Mouse (Mus musculus) CH12.LX (cell line): ENCODE results near the gene Baz2b. TPM values are rescaled to one million over a fixed set of nuclear protein-coding genes. Genes with fewer than 3 reads are reported as not detected.

Source experiments
- DNase-seq: peaks from one replicate; pipeline ENCODE4 v3.0.0-alpha.2; 2013; ENCODE audit errors: extremely low read depth
- H3K27ac ChIP-seq: 2 replicates; pipeline ENCODE4 v1.5.1; 2012; ENCODE audit warnings: low read depth, mild to moderate bottlenecking, control low read depth, moderate library complexity; ENCODE audit not compliant: insufficient read depth
- H3K27me3 ChIP-seq: replicated peaks from 2 replicates; pipeline ENCODE3; 2012; ENCODE audit warnings: inconsistent platforms
- H3K36me3 ChIP-seq, 2 experiments: replicated peaks in 1 of 2; 2 replicates each; pipeline versions ENCODE3 to v1.6.1; 2012; ENCODE audit warnings: inconsistent platforms in 1 of 2, low read length in 1 of 2, mild to moderate bottlenecking in 1 of 2, mixed read lengths in 1 of 2, moderate library complexity in 1 of 2; ENCODE audit not compliant: control insufficient read depth in 1 of 2, insufficient read depth in 1 of 2
- H3K4me1 ChIP-seq, 2 experiments: 2 replicates each; pipeline ENCODE4 v1.6.1; 2012; ENCODE audit warnings: inconsistent platforms in 1 of 2, moderate library complexity in 1 of 2; ENCODE audit not compliant: insufficient read depth in 2 of 2, control insufficient read depth in 1 of 2
- H3K4me2 ChIP-seq: 2 replicates; pipeline ENCODE4 v1.6.1; 2012; ENCODE audit warnings: low read depth, mild to moderate bottlenecking, control low read depth; ENCODE audit not compliant: poor library complexity, insufficient read depth, severe bottlenecking
- H3K4me3 ChIP-seq, 3 experiments: fragments of 150-350 bp in 1 of 3; sonication (generic) in 1 of 3; replicated peaks in 1 of 3; 2 replicates each; pipeline versions ENCODE3 to v1.5.1; 2011 to 2012; ENCODE audit warnings: low read depth in 2 of 3, low read length in 2 of 3, mild to moderate bottlenecking in 2 of 3, moderate library complexity in 2 of 3, control low read depth in 1 of 3, improper control_type of control experiment in 1 of 3, inconsistent platforms in 1 of 3, mixed read lengths in 1 of 3; ENCODE audit not compliant: poor library complexity in 1 of 3
- H3K79me2 ChIP-seq: replicated peaks from 2 replicates; pipeline ENCODE4 v1.6.1; 2012; ENCODE audit warnings: mild to moderate bottlenecking, moderate library complexity; ENCODE audit not compliant: control insufficient read depth, poor library complexity, insufficient read depth, severe bottlenecking; ENCODE audit errors: extremely low read depth
- H3K9ac ChIP-seq: 2 replicates; pipeline ENCODE4 v1.6.1; 2012; ENCODE audit warnings: low read depth, mild to moderate bottlenecking, control low read depth, moderate library complexity; ENCODE audit not compliant: insufficient read depth
- H3K9me3 ChIP-seq: replicated peaks from 2 replicates; pipeline ENCODE3; 2012; ENCODE audit warnings: low read length, inconsistent platforms, mixed read lengths
- BHLHE40 ChIP-seq: IDR thresholded peaks from 2 replicates; pipeline ENCODE4 v1.6.1; 2011; ENCODE audit warnings: mild to moderate bottlenecking, low read depth, low read length, improper control_type of control experiment
- CHD2 ChIP-seq: IDR thresholded peaks from 2 replicates; pipeline ENCODE4 v1.6.1; 2011; ENCODE audit warnings: low read length, improper control_type of control experiment
- CTCF ChIP-seq, 2 experiments: IDR thresholded peaks in 1 of 2; conservative IDR thresholded peaks in 1 of 2; 2 replicates each; pipeline ENCODE4 v1.5.1; 2011 to 2012; ENCODE audit warnings: low read depth in 2 of 2, low read length in 2 of 2, improper control_type of control experiment in 1 of 2, inconsistent platforms in 1 of 2, mild to moderate bottlenecking in 1 of 2, moderate library complexity in 1 of 2
- EP300 ChIP-seq: IDR thresholded peaks from 2 replicates; pipeline ENCODE4 v1.6.1; 2011; ENCODE audit warnings: low read length, improper control_type of control experiment
- HCFC1 ChIP-seq: IDR thresholded peaks from 2 replicates; pipeline ENCODE4 v1.6.1; 2012; ENCODE audit warnings: low read depth, mild to moderate bottlenecking, inconsistent platforms, low read length, improper control_type of control experiment
- JUND ChIP-seq: conservative IDR thresholded peaks from 2 replicates; pipeline ENCODE4 v1.6.1; 2011; ENCODE audit warnings: low read depth, low read length, improper control_type of control experiment
- MAX ChIP-seq: IDR thresholded peaks from 2 replicates; pipeline ENCODE4 v1.6.1; 2011; ENCODE audit warnings: low read length, improper control_type of control experiment
- MAZ ChIP-seq: IDR thresholded peaks from 2 replicates; pipeline ENCODE4 v1.6.1; 2012; ENCODE audit warnings: low read depth, mild to moderate bottlenecking, inconsistent platforms, low read length, improper control_type of control experiment, moderate library complexity
- MEF2A ChIP-seq: IDR thresholded peaks from 2 replicates; pipeline ENCODE4 v1.6.1; 2014; ENCODE audit warnings: low read depth, mild to moderate bottlenecking, inconsistent platforms, low read length, improper control_type of control experiment, borderline replicate concordance
- MXI1 ChIP-seq: IDR thresholded peaks from 2 replicates; pipeline ENCODE4 v1.6.1; 2011; ENCODE audit warnings: mild to moderate bottlenecking, low read depth, low read length, improper control_type of control experiment
- NELFE ChIP-seq: IDR thresholded peaks from 2 replicates; pipeline ENCODE4 v1.6.1; 2011; ENCODE audit warnings: low read depth, low read length, improper control_type of control experiment
- PAX5 ChIP-seq: IDR thresholded peaks from 2 replicates; pipeline ENCODE4 v1.6.1; 2012; ENCODE audit warnings: low read length, inconsistent platforms, mixed read lengths
- RCOR1 ChIP-seq: conservative IDR thresholded peaks from 2 replicates; pipeline ENCODE4 v1.6.1; 2012; ENCODE audit warnings: low read depth, mild to moderate bottlenecking, inconsistent platforms, low read length, improper control_type of control experiment
- SMC3 ChIP-seq: IDR thresholded peaks from 2 replicates; pipeline ENCODE4 v1.6.1; 2011; ENCODE audit warnings: low read depth, low read length, improper control_type of control experiment
- TBP ChIP-seq: conservative IDR thresholded peaks from 2 replicates; pipeline ENCODE4 v1.6.1; 2011; ENCODE audit warnings: low read depth, low read length, improper control_type of control experiment
- UBTF ChIP-seq: IDR thresholded peaks from 2 replicates; pipeline ENCODE4 v1.6.1; 2012; ENCODE audit warnings: low read depth, mild to moderate bottlenecking, inconsistent platforms, low read length, improper control_type of control experiment, moderate library complexity
- USF1 ChIP-seq: IDR thresholded peaks from 2 replicates; pipeline ENCODE4 v1.6.1; 2014; ENCODE audit warnings: low read depth, mild to moderate bottlenecking, inconsistent platforms, low read length, improper control_type of control experiment
- USF2 ChIP-seq: conservative IDR thresholded peaks from 2 replicates; pipeline ENCODE4 v1.6.1; 2011; ENCODE audit warnings: low read depth, low read length, improper control_type of control experiment
- ZKSCAN1 ChIP-seq: IDR thresholded peaks from 2 replicates; pipeline ENCODE4 v1.6.1; 2012; ENCODE audit warnings: low read depth, inconsistent platforms, low read length, improper control_type of control experiment, borderline replicate concordance
- ZMIZ1 ChIP-seq: IDR thresholded peaks from 2 replicates; pipeline ENCODE4 v1.6.1; 2012; ENCODE audit warnings: low read depth, mild to moderate bottlenecking, inconsistent platforms, low read length, improper control_type of control experiment
- dilution Hi-C: fragments of 300-500 bp; cut with MboI; formaldehyde crosslinking; loops from 2 replicates; pipeline ENCODE4 v1.14.3; 2020; ENCODE audit warnings: low sequenced_read_pairs; ENCODE audit not compliant: extremely low pct_unique_long_range_greater_than_20kb, extremely low pct_ligation_motif_present
- in situ Hi-C: fragments of 300-500 bp; cut with MboI; formaldehyde crosslinking; loops from 3 replicates; pipeline ENCODE4 v1.14.3; 2019; ENCODE audit warnings: low sequenced_read_pairs, low pct_ligation_motif_present, low pct_unique_long_range_greater_than_20kb, mixed read lengths
- polyA plus RNA-seq: library from polyadenylated mRNA; unstranded; fragments of >175 nt; gene quantifications from 2 replicates; pipeline ENCODE4 v1.2.1, GENCODE M21; 2012; ENCODE audit warnings: low read depth; ENCODE audit not compliant: insufficient read length
- total RNA-seq, 2 experiments: library from RNA; depleted of rRNA; stranded (reverse); fragments of 300-350 nt in 1 of 2; fragments of >200 nt in 1 of 2; gene quantifications; 2 replicates each; pipeline ENCODE4 v1.2.3; 2012 to 2014

Gene Baz2b
- total and polyA plus RNA-seq, 3 experiments, result 17.3 to 36.3 (median 31.9) TPM

GRCm38 (mm10) chr2:60132269-60133042 is 77.2 kb downstream of the Baz2b start:
- no peak for TF ChIP-seq HCFC1
- Histone ChIP-seq H3K9ac (no peak overlapping the region), H3K79me2 (no peaks in the 10 kb centered on the region), H3K9me3 (no peaks in the 10 kb centered on the region), H3K4me3 (no peak overlapping the region), H3K4me1 (peaks cover 5 to 10% of the 10 kb centered on the region in 2 experiments; a peak in 2 of 4 replicates), H3K36me3 (no peaks in the 10 kb centered on the region), H3K27ac (no peak overlapping the region), H3K27me3 (no peaks in the 10 kb centered on the region), H3K4me2 (no peak overlapping the region)
- DNase-seq, result no peak
- in situ Hi-C loops, result no loop called here
- dilution Hi-C loops, result no loop called here

GRCm38 (mm10) chr2:60128631-60129030 is 81.0 kb downstream of the Baz2b start:
- TF ChIP-seq TBP, result no peak
- TF ChIP-seq NELFE, result no peak
- TF ChIP-seq MEF2A, result no peak
- TF ChIP-seq MAX, result no peak
- no peak for TF ChIP-seq EP300
- TF ChIP-seq CHD2, result no peak
- no peak for TF ChIP-seq SMC3
- no peak for TF ChIP-seq MXI1
- TF ChIP-seq JUND, result no peak
- no peak for TF ChIP-seq USF1
- TF ChIP-seq USF2, result no peak
- no peak for TF ChIP-seq PAX5
- no peak for TF ChIP-seq ZKSCAN1
- no peak for TF ChIP-seq UBTF
- no peak for TF ChIP-seq MAZ
- no peak for TF ChIP-seq CTCF (conservative IDR thresholded peaks at IDR 0.05 in 1 of 2, IDR thresholded peaks at IDR 0.05 in 1 of 2; ENCODE audit: low read depth in 2 of 2, low read length in 2 of 2)
- no peak for TF ChIP-seq BHLHE40
- TF ChIP-seq ZMIZ1, result no peak
- TF ChIP-seq RCOR1, result no peak
- Histone ChIP-seq H3K36me3 (no peaks in the 10 kb centered on the region), H3K4me3 (no peak overlapping the region), H3K4me1 (peaks cover 2 to 5% of the 10 kb centered on the region in 2 experiments; a peak in 2 of 4 replicates), H3K9me3 (no peaks in the 10 kb centered on the region), H3K27me3 (no peaks in the 10 kb centered on the region), H3K79me2 (peaks cover 2% of the 10 kb centered on the region), H3K9ac (no peak overlapping the region), H3K27ac (no peak overlapping the region), H3K4me2 (no peak overlapping the region)
- in situ Hi-C loops, result no loop called here
- DNase-seq, result no peak
- dilution Hi-C loops, result no loop called here
